Mouse (Mus musculus): Measurements from ENCODE around the gene Ctnnbl1. TPM values are rescaled to one million over a fixed set of nuclear protein-coding genes. Genes with fewer than 3 reads are reported as not detected.

Gene Ctnnbl1
- polyA plus RNA-seq, 1 experiment from 2014 or later = 27.3 TPM

DNA sequence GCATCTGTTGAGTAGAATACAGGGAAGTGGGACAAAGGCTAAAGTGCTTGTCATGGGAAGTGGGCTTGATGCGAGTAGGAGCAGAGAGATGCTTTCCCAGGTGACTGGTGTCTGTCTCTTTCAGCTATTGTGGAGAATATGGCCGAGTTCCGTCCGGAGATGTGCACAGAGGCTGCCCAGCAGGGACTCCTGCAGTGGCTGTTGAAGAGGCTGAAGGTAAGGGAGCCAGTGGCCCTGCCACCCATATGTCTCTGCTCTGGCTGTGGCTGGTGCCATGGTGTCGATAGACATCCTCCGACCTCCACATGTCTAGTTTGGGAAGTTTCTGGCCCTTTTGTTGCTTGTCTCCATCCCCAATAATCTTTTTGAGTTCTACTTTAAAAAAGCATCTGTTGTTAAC, 72.1 kb downstream of the Ctnnbl1 start:
- Histone ChIP-seq H3K9ac (no peak overlapping the region), H3K36me3 (peaks cover 7% of the 10 kb centered on the region; the same call in 1 of the 2 replicates), H3K9me3 (replicated peaks) (no peaks in the 10 kb centered on the region), H3K27ac (no peak overlapping the region), H3K4me2 (no peak overlapping the region), H3K27me3 (0 out of 2 replicates have a peak, but pooled peaks cover 2% of the 10 kb centered on the region), H3K4me1 (replicated peaks) (peaks cover 18% of the 10 kb centered on the region), H3K4me3 (no peak overlapping the region)
- no peak for ATAC-seq (replicated peaks; ENCODE audit: insufficient number of reproducible peaks, insufficient read depth, low FRiP score, low read depth)
- WGBS = 91% methylated on average over 6 of the region's 6 CpGs

DNA sequence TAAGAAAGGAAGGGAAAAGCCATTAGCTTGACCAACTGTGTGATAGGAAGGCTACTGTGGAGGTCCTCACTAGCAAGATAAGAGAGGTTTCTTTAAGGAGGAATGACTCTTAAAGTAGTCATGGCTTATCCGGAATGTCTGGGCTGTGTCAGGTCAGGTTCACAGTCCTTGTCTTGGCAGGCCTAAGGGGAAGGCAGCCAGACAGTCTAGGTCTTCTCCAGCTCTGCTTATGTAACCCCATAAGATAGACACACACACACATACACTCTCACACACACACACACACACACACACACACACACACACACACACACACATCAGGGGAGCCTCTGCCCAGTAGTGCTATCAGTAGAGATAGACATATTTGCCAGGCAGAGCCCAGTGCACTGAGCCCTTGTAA, 73.5 kb downstream of the Ctnnbl1 start:
- WGBS = 58% methylated on average over 1 of the region's 1 CpGs
- H3K36me3 ChIP-seq = peaks cover 7% of the 10 kb centered on the region; the same call in 1 of the 2 replicates
- H3K4me1 ChIP-seq (replicated peaks) = peaks cover 26% of the 10 kb centered on the region
- 0 out of 2 replicates have a peak, but pooled peaks cover 2% of the 10 kb centered on the region for H3K27me3 ChIP-seq
- H3K4me3 ChIP-seq = no peak overlapping the region
- no peak overlapping the region for H3K9ac ChIP-seq
- ATAC-seq (replicated peaks; ENCODE audit: insufficient number of reproducible peaks, insufficient read depth, low FRiP score, low read depth) = no peak
- H3K9me3 ChIP-seq (replicated peaks) = no peaks in the 10 kb centered on the region
- no peak overlapping the region for H3K27ac ChIP-seq
- H3K4me2 ChIP-seq = no peak overlapping the region

DNA sequence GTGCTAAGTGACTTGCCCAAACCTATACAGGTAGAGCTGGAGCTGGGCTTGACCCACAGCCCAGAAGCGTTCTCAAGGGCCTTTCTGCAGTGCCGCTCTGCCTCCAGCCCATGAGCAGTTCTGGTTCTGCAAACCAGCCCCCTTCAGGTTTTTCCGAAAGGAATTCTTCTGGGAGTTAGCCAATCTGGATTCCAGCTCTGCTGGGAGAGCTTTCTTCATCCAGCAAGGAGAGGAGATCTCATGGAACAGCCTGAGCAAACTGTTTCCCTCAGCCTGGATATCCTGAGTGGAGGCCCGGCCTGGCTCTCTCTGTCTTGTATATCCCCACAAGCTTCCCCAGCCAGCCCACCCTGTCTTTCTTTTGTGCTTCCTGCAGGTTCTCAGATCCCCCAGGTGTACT, 75.9 kb downstream of the Ctnnbl1 start:
- no peaks in the 10 kb centered on the region for H3K9me3 ChIP-seq (replicated peaks)
- H3K27me3 ChIP-seq = no peaks in the 10 kb centered on the region
- no peak overlapping the region for H3K27ac ChIP-seq
- WGBS = 87% methylated on average over 4 of the region's 4 CpGs
- no peak overlapping the region for H3K9ac ChIP-seq
- H3K4me1 ChIP-seq (replicated peaks) = peaks cover 25% of the 10 kb centered on the region
- H3K36me3 ChIP-seq = peaks cover 7% of the 10 kb centered on the region; the same call in 1 of the 2 replicates
- no peak for ATAC-seq (replicated peaks; ENCODE audit: insufficient number of reproducible peaks, insufficient read depth, low FRiP score, low read depth)
- no peak overlapping the region for H3K4me3 ChIP-seq
- no peak overlapping the region for H3K4me2 ChIP-seq

DNA sequence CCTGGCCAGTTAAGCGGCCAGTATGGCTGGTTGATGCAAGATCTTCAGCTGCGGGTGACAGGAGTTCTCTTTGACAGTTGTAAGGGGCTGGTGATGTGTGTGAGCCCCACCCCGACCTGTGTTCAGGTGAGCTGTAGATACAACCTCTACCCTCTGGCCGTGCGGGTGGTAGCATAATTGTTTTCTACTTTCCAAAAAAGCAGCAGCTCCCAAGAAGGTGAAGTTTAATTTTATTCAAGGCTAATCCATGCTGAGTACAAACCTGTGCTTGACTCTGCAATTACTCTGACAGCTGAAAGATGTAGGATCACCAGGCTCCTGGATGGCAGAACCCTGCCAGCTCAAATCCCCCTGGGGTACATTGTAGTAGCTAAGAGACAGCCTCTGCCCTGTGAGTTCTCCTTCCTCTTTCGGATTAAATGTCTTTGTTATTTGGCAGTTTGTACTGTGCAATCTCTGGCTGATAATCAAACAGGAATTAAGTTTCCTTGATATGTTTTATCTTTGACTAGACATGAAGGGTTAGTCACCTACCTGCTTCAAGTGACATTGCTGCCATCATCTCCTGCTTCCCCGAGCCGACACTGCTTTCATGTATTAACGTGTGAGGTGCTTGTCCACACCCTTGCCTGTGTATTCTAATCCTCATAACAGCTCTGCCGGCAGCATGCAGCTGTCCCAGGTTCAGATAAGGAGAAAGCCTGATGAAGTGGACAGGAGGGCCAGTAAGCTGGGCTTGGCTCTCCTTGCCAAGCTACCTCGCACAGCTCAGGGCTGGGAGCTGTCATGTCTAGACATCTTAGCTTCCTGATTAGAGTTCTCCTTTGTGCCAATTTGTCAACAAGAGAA, 77.1 kb downstream of the Ctnnbl1 start:
- H3K4me3 ChIP-seq = no peak overlapping the region
- 49% methylated on average over 11 of the region's 11 CpGs for WGBS
- no peak overlapping the region for H3K4me2 ChIP-seq
- H3K9ac ChIP-seq = no peak overlapping the region
- H3K27me3 ChIP-seq = no peaks in the 10 kb centered on the region
- peak; percentile 51; the same call in 1 of the 2 replicates for ATAC-seq (replicated peaks; ENCODE audit: insufficient number of reproducible peaks, insufficient read depth, low FRiP score, low read depth)
- peaks cover 7% of the 10 kb centered on the region; the same call in 1 of the 2 replicates for H3K36me3 ChIP-seq
- peaks cover 32% of the 10 kb centered on the region for H3K4me1 ChIP-seq (replicated peaks)
- no peaks in the 10 kb centered on the region for H3K9me3 ChIP-seq (replicated peaks)
- no peak overlapping the region for H3K27ac ChIP-seq

DNA sequence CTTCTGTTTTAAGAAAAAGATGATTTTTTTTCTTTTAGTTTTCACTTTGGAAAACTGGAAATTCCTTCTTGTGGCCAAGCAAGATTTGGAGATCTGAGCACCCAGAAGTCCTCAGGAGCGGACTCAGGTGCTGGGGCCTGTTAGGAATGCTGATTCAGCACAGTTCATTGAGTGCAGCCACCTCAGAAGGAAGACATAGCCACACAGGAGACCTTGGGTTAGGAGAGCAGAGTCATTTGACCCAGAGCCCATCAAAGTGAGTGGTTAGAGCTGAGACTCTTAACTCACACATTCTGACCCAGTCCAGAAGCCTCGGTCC, 77.7 kb downstream of the Ctnnbl1 start:
- Histone ChIP-seq H3K36me3 (peaks cover 7% of the 10 kb centered on the region; the same call in 1 of the 2 replicates), H3K4me1 (replicated peaks) (peaks cover 35% of the 10 kb centered on the region), H3K27ac (no peak overlapping the region), H3K4me2 (no peak overlapping the region), H3K27me3 (no peaks in the 10 kb centered on the region), H3K4me3 (no peak overlapping the region), H3K9me3 (replicated peaks) (no peaks in the 10 kb centered on the region), H3K9ac (no peak overlapping the region)
- WGBS = 81% methylated on average over 2 of the region's 2 CpGs
- ATAC-seq (replicated peaks; ENCODE audit: insufficient number of reproducible peaks, insufficient read depth, low FRiP score, low read depth) = no peak

DNA sequence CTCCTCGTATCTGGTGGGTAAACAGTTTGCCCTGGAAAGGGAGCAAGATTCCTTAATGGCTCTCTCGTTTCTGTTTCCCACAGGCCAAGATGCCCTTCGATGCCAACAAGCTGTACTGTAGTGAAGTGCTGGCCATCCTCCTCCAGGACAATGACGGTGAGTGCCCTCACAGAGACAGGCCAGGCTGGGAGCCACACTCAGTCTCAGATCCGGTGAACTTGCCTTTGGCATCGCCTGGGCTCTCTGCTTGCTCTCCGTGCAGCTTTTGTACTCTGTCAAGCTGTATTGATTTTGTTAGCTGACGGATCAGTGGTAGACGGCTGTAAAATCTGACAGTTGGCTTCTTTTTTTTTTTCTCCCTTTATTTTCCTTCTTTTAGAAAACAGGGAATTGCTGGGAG, 80.5 kb downstream of the Ctnnbl1 start:
- no peak overlapping the region for H3K4me2 ChIP-seq
- WGBS = 79% methylated on average over 9 of the region's 9 CpGs
- H3K27ac ChIP-seq = no peak overlapping the region
- no peak overlapping the region for H3K9ac ChIP-seq
- peaks cover 37% of the 10 kb centered on the region for H3K4me1 ChIP-seq (replicated peaks)
- H3K27me3 ChIP-seq = no peaks in the 10 kb centered on the region
- no peak overlapping the region for H3K4me3 ChIP-seq
- H3K36me3 ChIP-seq = no peaks in the 10 kb centered on the region
- no peak for ATAC-seq (replicated peaks; ENCODE audit: insufficient number of reproducible peaks, insufficient read depth, low FRiP score, low read depth)
- no peaks in the 10 kb centered on the region for H3K9me3 ChIP-seq (replicated peaks)

DNA sequence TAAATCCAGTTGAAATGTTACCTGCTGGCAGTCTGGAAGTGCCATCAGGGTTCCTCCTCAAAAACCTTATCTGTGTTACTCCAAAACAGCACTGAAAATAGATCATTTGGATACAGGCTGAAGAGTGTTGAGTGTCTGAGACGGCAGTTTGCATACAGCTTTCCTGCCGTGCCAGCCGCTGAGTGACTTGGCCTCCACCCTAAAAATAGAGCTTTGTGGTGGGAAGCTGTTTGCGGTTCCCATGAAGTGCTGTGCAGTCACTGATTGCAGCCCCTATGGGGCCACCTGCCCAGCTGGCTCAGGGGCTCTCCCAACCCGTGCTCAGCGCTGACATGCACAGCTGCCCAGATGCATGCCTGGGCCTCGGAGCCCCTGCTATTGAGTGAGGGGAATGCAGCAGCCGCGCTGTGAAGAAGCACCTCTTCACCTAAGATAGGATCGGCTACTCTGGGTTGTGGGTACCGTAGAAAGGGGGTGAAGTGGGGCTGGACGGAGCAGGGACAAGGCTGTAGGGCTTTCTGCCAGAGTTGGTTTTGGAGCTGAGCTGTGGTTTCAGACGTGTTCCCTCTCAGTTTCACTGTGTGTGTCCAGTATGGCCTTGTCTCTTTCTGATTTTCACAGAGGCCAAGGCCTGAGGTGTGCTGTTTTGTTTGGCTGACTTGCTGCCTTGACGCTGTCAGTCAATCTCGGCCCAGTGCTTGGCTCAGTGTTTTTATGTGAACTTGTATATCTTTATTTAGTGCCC, 81.5 kb downstream of the Ctnnbl1 start:
- H3K4me3 ChIP-seq = peak overlapping the region; percentile 15
- peak overlapping the region; percentile 55 for H3K4me2 ChIP-seq
- ATAC-seq (replicated peaks; ENCODE audit: insufficient number of reproducible peaks, insufficient read depth, low FRiP score, low read depth) = peak; percentile 86
- 34% methylated on average over 15 of the region's 15 CpGs for WGBS
- H3K36me3 ChIP-seq = no peaks in the 10 kb centered on the region
- H3K4me1 ChIP-seq (replicated peaks) = peaks cover 43% of the 10 kb centered on the region
- no peak overlapping the region for H3K9ac ChIP-seq
- H3K9me3 ChIP-seq (replicated peaks) = no peaks in the 10 kb centered on the region
- H3K27ac ChIP-seq = peak overlapping the region; percentile 87
- no peaks in the 10 kb centered on the region for H3K27me3 ChIP-seq

DNA sequence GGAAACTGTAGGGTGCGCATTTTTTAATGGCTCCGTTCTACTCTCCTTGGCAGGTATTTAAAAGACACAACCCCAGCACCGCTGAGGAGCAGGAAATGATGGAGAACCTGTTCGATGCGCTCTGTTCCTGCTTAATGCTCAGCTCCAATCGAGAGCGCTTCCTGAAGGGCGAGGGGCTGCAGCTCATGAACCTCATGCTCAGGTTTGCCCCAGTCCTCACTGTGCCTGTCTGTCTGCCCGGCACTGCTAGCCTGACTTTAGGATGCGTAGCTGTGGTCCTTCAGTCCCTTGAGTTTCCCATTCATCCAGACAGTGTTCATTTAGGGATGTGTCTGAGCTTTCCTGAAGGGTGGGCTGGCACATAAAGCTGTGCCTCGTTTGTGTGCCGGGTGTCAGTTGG, 82.2 kb downstream of the Ctnnbl1 start:
- Histone ChIP-seq H3K9ac (no peak overlapping the region), H3K4me3 (no peak overlapping the region), H3K27ac (peak overlapping the region; percentile 87), H3K27me3 (no peaks in the 10 kb centered on the region), H3K36me3 (no peaks in the 10 kb centered on the region), H3K9me3 (replicated peaks) (no peaks in the 10 kb centered on the region), H3K4me1 (replicated peaks) (peaks cover 44% of the 10 kb centered on the region), H3K4me2 (no peak overlapping the region)
- WGBS = 89% methylated on average over 12 of the region's 12 CpGs
- no peak for ATAC-seq (replicated peaks; ENCODE audit: insufficient number of reproducible peaks, insufficient read depth, low FRiP score, low read depth)

DNA sequence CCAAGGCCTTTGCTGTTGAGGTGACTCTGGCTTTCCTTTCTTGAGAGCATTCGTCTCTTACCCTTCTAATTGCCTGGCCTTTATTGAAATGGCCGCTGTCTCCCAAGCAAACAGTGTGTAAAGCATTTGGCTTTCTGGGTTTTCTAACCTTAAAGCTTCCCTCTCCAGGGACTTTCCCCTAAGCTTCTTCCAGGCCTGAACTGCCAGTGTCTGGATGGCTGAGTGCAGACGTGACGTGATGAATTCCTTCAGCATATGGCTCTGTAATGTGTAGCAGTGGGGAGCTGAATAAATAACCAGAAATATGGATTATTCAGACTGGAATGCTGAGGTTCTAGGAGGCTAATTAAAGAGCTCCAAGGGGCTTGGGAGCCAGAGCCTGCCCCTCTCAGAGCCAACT, 84.1 kb downstream of the Ctnnbl1 start:
- 74% methylated on average over 4 of the region's 4 CpGs for WGBS
- ATAC-seq (replicated peaks; ENCODE audit: insufficient number of reproducible peaks, insufficient read depth, low FRiP score, low read depth) = no peak

DNA sequence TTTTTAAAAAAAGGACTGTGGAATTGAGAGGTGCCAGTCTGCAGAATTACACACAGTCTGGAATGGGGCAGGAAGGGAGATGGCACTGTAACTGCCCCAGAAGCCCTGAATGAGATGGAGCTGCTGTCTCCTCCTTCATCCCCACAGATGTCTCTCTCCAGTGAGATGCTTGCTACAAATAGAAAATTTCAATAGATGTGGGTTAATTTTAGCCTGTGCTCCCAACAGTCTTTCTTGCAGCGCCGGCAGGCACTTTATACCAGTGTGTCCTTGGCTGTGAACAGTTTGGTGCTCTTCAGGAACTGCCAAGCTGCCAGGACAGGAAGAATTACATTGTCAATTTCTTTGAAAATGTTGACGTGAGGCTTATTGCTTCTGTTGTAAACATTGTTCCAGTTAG, 86.3 kb downstream of the Ctnnbl1 start:
- Histone ChIP-seq H3K27me3 (no peaks in the 10 kb centered on the region), H3K9ac (no peak overlapping the region), H3K4me1 (replicated peaks) (peaks cover 28% of the 10 kb centered on the region), H3K4me2 (peak overlapping the region; percentile 22), H3K4me3 (no peak overlapping the region), H3K9me3 (replicated peaks) (no peaks in the 10 kb centered on the region), H3K27ac (peak overlapping the region; percentile 68), H3K36me3 (no peaks in the 10 kb centered on the region)
- WGBS = 49% methylated on average over 3 of the region's 3 CpGs
- 0 out of 2 replicates have a peak, but pooled peaks have one; percentile 34 for ATAC-seq (replicated peaks; ENCODE audit: insufficient number of reproducible peaks, insufficient read depth, low FRiP score, low read depth)

More for the DNA sequence above, 84.1 kb downstream of the Ctnnbl1 start:
- H3K27me3 ChIP-seq = no peaks in the 10 kb centered on the region
- H3K4me3 ChIP-seq = no peak overlapping the region
- H3K4me2 ChIP-seq = no peak overlapping the region
- no peak overlapping the region for H3K27ac ChIP-seq
- H3K9me3 ChIP-seq (replicated peaks) = no peaks in the 10 kb centered on the region
- H3K4me1 ChIP-seq (replicated peaks) = peaks cover 38% of the 10 kb centered on the region
- H3K9ac ChIP-seq = no peak overlapping the region
- no peaks in the 10 kb centered on the region for H3K36me3 ChIP-seq

DNA sequence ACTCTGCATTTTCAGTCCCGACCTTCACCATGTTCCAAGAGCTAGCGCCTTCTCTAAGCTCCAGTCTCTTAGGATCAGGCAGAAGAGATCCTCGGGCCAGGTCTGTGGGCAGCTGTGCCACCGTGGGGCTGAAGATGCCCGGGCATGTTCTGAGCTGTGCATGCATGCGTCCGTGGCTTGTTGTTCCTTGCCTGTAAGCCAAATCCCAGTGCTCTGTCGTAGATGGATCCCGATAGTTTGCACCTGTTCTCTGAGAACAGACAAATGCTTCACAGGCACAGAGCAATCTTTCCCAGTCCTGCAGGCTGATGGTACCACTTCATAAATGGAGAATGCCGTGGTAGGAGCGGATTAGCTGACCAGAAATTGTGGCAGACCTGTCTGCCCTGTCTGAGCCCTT, 87.0 kb downstream of the Ctnnbl1 start:
- Histone ChIP-seq H3K9ac (no peak overlapping the region), H3K4me1 (replicated peaks) (peaks cover 20% of the 10 kb centered on the region), H3K4me3 (no peak overlapping the region), H3K36me3 (no peaks in the 10 kb centered on the region), H3K4me2 (no peak overlapping the region), H3K9me3 (replicated peaks) (no peaks in the 10 kb centered on the region), H3K27ac (peak overlapping the region; percentile 68), H3K27me3 (no peaks in the 10 kb centered on the region)
- WGBS = 77% methylated on average over 11 of the region's 11 CpGs
- no peak for ATAC-seq (replicated peaks; ENCODE audit: insufficient number of reproducible peaks, insufficient read depth, low FRiP score, low read depth)

Data from heart, embryonic 15.5 days (tissue).